Mouse (Mus musculus) lung, embryonic 15.5 days (tissue): ENCODE results near the gene Tpst1. TPM values are rescaled to one million over a fixed set of nuclear protein-coding genes. Genes with fewer than 3 reads are reported as not detected.

Source experiments
- ATAC-seq: fragments of 200-750 bp; cut with Nextera tagmentation; 2 replicates; pipeline ENCODE4 v1.8.0; 2017; ENCODE audit warnings: moderate number of reproducible peaks, borderline replicate concordance; ENCODE audit not compliant: low FRiP score, low TSS enrichment; ENCODE audit errors: extremely low read depth
- H3K27ac ChIP-seq: fragments of 300-500 bp; sonication (generic); 2 replicates; pipeline ENCODE4 v1.5.1; 2015; ENCODE audit warnings: moderate library complexity, mild to moderate bottlenecking, inconsistent platforms
- H3K27me3 ChIP-seq: fragments of 300-500 bp; sonication (generic); 2 replicates; pipeline ENCODE4 v1.6.1; 2015; ENCODE audit warnings: inconsistent platforms
- H3K36me3 ChIP-seq: fragments of 300-500 bp; sonication (generic); 2 replicates; pipeline ENCODE4 v1.6.1; 2015; ENCODE audit warnings: inconsistent platforms
- H3K4me1 ChIP-seq: fragments of 300-500 bp; sonication (generic); 2 replicates; pipeline ENCODE4 v1.6.1; 2015; ENCODE audit warnings: inconsistent platforms
- H3K4me2 ChIP-seq: fragments of 300-500 bp; sonication (generic); 2 replicates; pipeline ENCODE4 v1.6.1; 2015; ENCODE audit warnings: inconsistent platforms, mild to moderate bottlenecking, moderate library complexity
- H3K4me3 ChIP-seq: fragments of 300-500 bp; sonication (generic); 2 replicates; pipeline ENCODE4 v1.5.1; 2015; ENCODE audit warnings: mild to moderate bottlenecking, inconsistent platforms
- H3K9ac ChIP-seq: fragments of 300-500 bp; sonication (generic); 2 replicates; pipeline ENCODE4 v1.6.1; 2015; ENCODE audit warnings: inconsistent platforms
- H3K9me3 ChIP-seq: fragments of 300-500 bp; sonication (generic); 2 replicates; pipeline ENCODE4 v1.6.1; 2016; ENCODE audit warnings: inconsistent platforms
- WGBS: fragments of 180-500 bp; shearing (Covaris S2); methylation state at CpG from one replicate; pipeline ENCODE4 v1.1.7; 2015; 5-methylcytosine and 5-hydroxymethylcytosine counted together
- polyA plus RNA-seq: library from polyadenylated mRNA; unstranded; fragments of >200 nt; fragmentation: Nextera tagmentation; extraction: Ambion mirVana; gene quantifications from 2 replicates; pipeline ENCODE4 v1.2.1, GENCODE M21; 2015

Tpst1 gene
- polyA plus RNA-seq, 1 experiment from 2014 or later: 69.6 TPM

GRCm38 (mm10) chr5:130128686-130129523 lies 55.8 kb downstream of the Tpst1 start:
- 73% methylated on average over 10 of the region's 11 CpGs for WGBS
- no peaks in the 10 kb centered on the region for H3K4me1 ChIP-seq
- H3K9me3 ChIP-seq: no peaks in the 10 kb centered on the region
- no peak overlapping the region for H3K4me3 ChIP-seq
- no peak overlapping the region for H3K9ac ChIP-seq
- no peak overlapping the region for H3K4me2 ChIP-seq
- H3K27ac ChIP-seq: no peak overlapping the region
- H3K27me3 ChIP-seq: no peaks in the 10 kb centered on the region
- ATAC-seq: no peak
- peaks cover 4% of the 10 kb centered on the region; the same call in 1 of the 2 replicates for H3K36me3 ChIP-seq

GRCm38 (mm10) chr5:130129524-130129793 lies 56.3 kb downstream of the Tpst1 start:
- H3K4me3 ChIP-seq: no peak overlapping the region
- H3K4me2 ChIP-seq: no peak overlapping the region
- no peaks in the 10 kb centered on the region for H3K9me3 ChIP-seq
- H3K27me3 ChIP-seq: no peaks in the 10 kb centered on the region
- no peak for ATAC-seq
- H3K36me3 ChIP-seq: peaks cover 4% of the 10 kb centered on the region; the same call in 1 of the 2 replicates
- H3K4me1 ChIP-seq: no peaks in the 10 kb centered on the region
- WGBS: 74% methylated on average over 5 of the region's 5 CpGs
- H3K27ac ChIP-seq: no peak overlapping the region
- no peak overlapping the region for H3K9ac ChIP-seq

GRCm38 (mm10) chr5:130136597-130136996 lies 63.5 kb downstream of the Tpst1 start:
- WGBS: 86% methylated on average over 13 of the region's 13 CpGs
- Histone ChIP-seq H3K4me3 (no peak overlapping the region), H3K4me1 (no peaks in the 10 kb centered on the region), H3K36me3 (no peaks in the 10 kb centered on the region), H3K27me3 (no peaks in the 10 kb centered on the region), H3K4me2 (no peak overlapping the region), H3K27ac (no peak overlapping the region), H3K9ac (no peak overlapping the region), H3K9me3 (no peaks in the 10 kb centered on the region)
- ATAC-seq: no peak

GRCm38 (mm10) chr5:130139393-130139792 lies 66.3 kb downstream of the Tpst1 start:
- no peak for ATAC-seq
- Histone ChIP-seq H3K27me3 (no peaks in the 10 kb centered on the region), H3K4me1 (peaks cover 8% of the 10 kb centered on the region), H3K4me3 (no peak overlapping the region), H3K27ac (no peak overlapping the region), H3K9me3 (no peaks in the 10 kb centered on the region), H3K4me2 (no peak overlapping the region), H3K36me3 (no peaks in the 10 kb centered on the region), H3K9ac (no peak overlapping the region)
- WGBS: 24% methylated on average over 8 of the region's 8 CpGs

- Histone ChIP-seq H3K9ac (no peak overlapping the region), H3K27me3 (no peaks in the 10 kb centered on the region), H3K36me3 (no peaks in the 10 kb centered on the region), H3K4me1 (peaks cover 15% of the 10 kb centered on the region), H3K9me3 (no peaks in the 10 kb centered on the region), H3K27ac (no peak overlapping the region), H3K4me3 (no peak overlapping the region), H3K4me2 (no peak overlapping the region)
- no peak for ATAC-seq
- 82% methylated on average over 5 of the region's 5 CpGs for WGBS
These were observed 68.0 kb downstream of the Tpst1 start for GRCm38 (mm10) chr5:130141138-130141537.

- H3K4me1 ChIP-seq: peaks cover 15% of the 10 kb centered on the region
- no peak for ATAC-seq
- no peak overlapping the region; the same call in 1 of the 2 replicates for H3K27ac ChIP-seq
- 38% methylated on average over 4 of the region's 4 CpGs for WGBS
- no peak overlapping the region for H3K9ac ChIP-seq
- H3K4me3 ChIP-seq: no peak overlapping the region
- H3K36me3 ChIP-seq: no peaks in the 10 kb centered on the region
- H3K4me2 ChIP-seq: no peak overlapping the region
- no peaks in the 10 kb centered on the region for H3K9me3 ChIP-seq
- H3K27me3 ChIP-seq: no peaks in the 10 kb centered on the region
These were observed 68.9 kb downstream of the Tpst1 start for GRCm38 (mm10) chr5:130142041-130142440.

- peaks cover 15% of the 10 kb centered on the region for H3K4me1 ChIP-seq
- no peak overlapping the region for H3K27ac ChIP-seq
- H3K9ac ChIP-seq: no peak overlapping the region
- H3K27me3 ChIP-seq: no peaks in the 10 kb centered on the region
- no peak for ATAC-seq
- H3K4me3 ChIP-seq: no peak overlapping the region
- WGBS: 89% methylated on average over 7 of the region's 7 CpGs
- no peak overlapping the region for H3K4me2 ChIP-seq
- H3K9me3 ChIP-seq: no peaks in the 10 kb centered on the region
- H3K36me3 ChIP-seq: no peaks in the 10 kb centered on the region
These were observed 70.0 kb downstream of the Tpst1 start for GRCm38 (mm10) chr5:130143101-130143500.

GRCm38 (mm10) chr5:130143977-130144333 lies 70.8 kb downstream of the Tpst1 start:
- H3K27me3 ChIP-seq: no peaks in the 10 kb centered on the region
- H3K4me2 ChIP-seq: peak overlapping the region; percentile 96
- peak overlapping the region; percentile 59 for H3K4me3 ChIP-seq
- peak; percentile 58 for ATAC-seq
- 3% methylated on average over 20 of the region's 20 CpGs for WGBS
- H3K4me1 ChIP-seq: peaks cover 15% of the 10 kb centered on the region
- H3K36me3 ChIP-seq: no peaks in the 10 kb centered on the region
- H3K9ac ChIP-seq: peak overlapping the region; percentile 28; the same call in 1 of the 2 replicates
- H3K9me3 ChIP-seq: no peaks in the 10 kb centered on the region
- peak overlapping the region; percentile 70 for H3K27ac ChIP-seq

- peak within 1 kb of the TSS; percentile 59 for H3K4me3 ChIP-seq
- peaks cover 15% of the 10 kb centered on the region for H3K4me1 ChIP-seq
- no peaks in the 10 kb centered on the region for H3K36me3 ChIP-seq
- peak within 1 kb of the TSS; percentile 75 for H3K27ac ChIP-seq
- H3K9me3 ChIP-seq: no peaks in the 10 kb centered on the region
- ATAC-seq: peak; percentile 96
- H3K27me3 ChIP-seq: no peaks in the 10 kb centered on the region
- WGBS: 1% methylated on average over 66 of the region's 66 CpGs
- peak within 1 kb of the TSS; percentile 64 for H3K9ac ChIP-seq
- H3K4me2 ChIP-seq: peak within 1 kb of the TSS; percentile 96
These were observed 71.5 kb downstream of the Tpst1 start, which contains the start of gene Kctd7 for GRCm38 (mm10) chr5:130144334-130145312. TSS of gene Kctd7 (plus strand) at chr5:130144861.

- Histone ChIP-seq H3K27ac (no peak overlapping the region), H3K27me3 (no peaks in the 10 kb centered on the region), H3K4me2 (peak overlapping the region; percentile 96), H3K36me3 (no peaks in the 10 kb centered on the region), H3K9ac (no peak overlapping the region), H3K9me3 (no peaks in the 10 kb centered on the region), H3K4me1 (peaks cover 21% of the 10 kb centered on the region), H3K4me3 (no peak overlapping the region)
- 64% methylated on average over 8 of the region's 8 CpGs for WGBS
- no peak for ATAC-seq
These were observed 72.8 kb downstream of the Tpst1 start for GRCm38 (mm10) chr5:130145961-130146360.

GRCm38 (mm10) chr5:130149726-130150310 lies 76.7 kb downstream of the Tpst1 start:
- peaks cover 16% of the 10 kb centered on the region; the same call in 1 of the 2 replicates for H3K36me3 ChIP-seq
- H3K4me1 ChIP-seq: peaks cover 13% of the 10 kb centered on the region
- H3K27ac ChIP-seq: no peak overlapping the region
- no peak overlapping the region for H3K4me3 ChIP-seq
- H3K27me3 ChIP-seq: no peaks in the 10 kb centered on the region
- 53% methylated on average over 7 of the region's 7 CpGs for WGBS
- no peak overlapping the region for H3K4me2 ChIP-seq
- no peaks in the 10 kb centered on the region for H3K9me3 ChIP-seq
- ATAC-seq: no peak
- no peak overlapping the region for H3K9ac ChIP-seq
